Mouse (Mus musculus) CH12.LX (cell line): ENCODE data around the gene Styx. TPM values are rescaled to one million over a fixed set of nuclear protein-coding genes. Genes with fewer than 3 reads are reported as not detected.

Source experiments
- DNase-seq: peaks from one replicate; pipeline ENCODE4 v3.0.0-alpha.2; 2013; ENCODE audit errors: extremely low read depth
- H3K27ac ChIP-seq: 2 replicates; pipeline ENCODE4 v1.5.1; 2012; ENCODE audit warnings: low read depth, mild to moderate bottlenecking, control low read depth, moderate library complexity; ENCODE audit not compliant: insufficient read depth
- H3K27me3 ChIP-seq: replicated peaks from 2 replicates; pipeline ENCODE3; 2012; ENCODE audit warnings: inconsistent platforms
- H3K36me3 ChIP-seq, 2 experiments: replicated peaks in 1 of 2; 2 replicates each; pipeline versions ENCODE3 to v1.6.1; 2012; ENCODE audit warnings: inconsistent platforms in 1 of 2, low read length in 1 of 2, mild to moderate bottlenecking in 1 of 2, mixed read lengths in 1 of 2, moderate library complexity in 1 of 2; ENCODE audit not compliant: control insufficient read depth in 1 of 2, insufficient read depth in 1 of 2
- H3K4me1 ChIP-seq, 2 experiments: 2 replicates each; pipeline ENCODE4 v1.6.1; 2012; ENCODE audit warnings: inconsistent platforms in 1 of 2, moderate library complexity in 1 of 2; ENCODE audit not compliant: insufficient read depth in 2 of 2, control insufficient read depth in 1 of 2
- H3K4me2 ChIP-seq: 2 replicates; pipeline ENCODE4 v1.6.1; 2012; ENCODE audit warnings: low read depth, mild to moderate bottlenecking, control low read depth; ENCODE audit not compliant: poor library complexity, insufficient read depth, severe bottlenecking
- H3K4me3 ChIP-seq, 3 experiments: fragments of 150-350 bp in 1 of 3; sonication (generic) in 1 of 3; replicated peaks in 1 of 3; 2 replicates each; pipeline versions ENCODE3 to v1.5.1; 2011 to 2012; ENCODE audit warnings: low read depth in 2 of 3, low read length in 2 of 3, mild to moderate bottlenecking in 2 of 3, moderate library complexity in 2 of 3, control low read depth in 1 of 3, improper control_type of control experiment in 1 of 3, inconsistent platforms in 1 of 3, mixed read lengths in 1 of 3; ENCODE audit not compliant: poor library complexity in 1 of 3
- H3K79me2 ChIP-seq: replicated peaks from 2 replicates; pipeline ENCODE4 v1.6.1; 2012; ENCODE audit warnings: mild to moderate bottlenecking, moderate library complexity; ENCODE audit not compliant: control insufficient read depth, poor library complexity, insufficient read depth, severe bottlenecking; ENCODE audit errors: extremely low read depth
- H3K9ac ChIP-seq: 2 replicates; pipeline ENCODE4 v1.6.1; 2012; ENCODE audit warnings: low read depth, mild to moderate bottlenecking, control low read depth, moderate library complexity; ENCODE audit not compliant: insufficient read depth
- H3K9me3 ChIP-seq: replicated peaks from 2 replicates; pipeline ENCODE3; 2012; ENCODE audit warnings: low read length, inconsistent platforms, mixed read lengths
- CTCF ChIP-seq, 2 experiments: IDR thresholded peaks in 1 of 2; conservative IDR thresholded peaks in 1 of 2; 2 replicates each; pipeline ENCODE4 v1.5.1; 2011 to 2012; ENCODE audit warnings: low read depth in 2 of 2, low read length in 2 of 2, improper control_type of control experiment in 1 of 2, inconsistent platforms in 1 of 2, mild to moderate bottlenecking in 1 of 2, moderate library complexity in 1 of 2
- E2F4 ChIP-seq: IDR thresholded peaks from 2 replicates; pipeline ENCODE4 v1.6.1; 2011; ENCODE audit warnings: low read depth, low read length, improper control_type of control experiment; ENCODE audit not compliant: insufficient replicate concordance
- ELF1 ChIP-seq: IDR thresholded peaks from 2 replicates; pipeline ENCODE4 v1.6.1; 2014; ENCODE audit warnings: low read depth, mild to moderate bottlenecking, inconsistent platforms, low read length, improper control_type of control experiment
- ETS1 ChIP-seq: conservative IDR thresholded peaks from 2 replicates; pipeline ENCODE4 v1.6.1; 2012; ENCODE audit warnings: low read depth, mild to moderate bottlenecking, inconsistent platforms, low read length, improper control_type of control experiment, moderate library complexity
- HCFC1 ChIP-seq: IDR thresholded peaks from 2 replicates; pipeline ENCODE4 v1.6.1; 2012; ENCODE audit warnings: low read depth, mild to moderate bottlenecking, inconsistent platforms, low read length, improper control_type of control experiment
- JUN ChIP-seq: IDR thresholded peaks from 2 replicates; pipeline ENCODE4 v1.6.1; 2011; ENCODE audit warnings: low read depth, mild to moderate bottlenecking, low read length, improper control_type of control experiment, moderate library complexity; ENCODE audit not compliant: insufficient read depth
- JUND ChIP-seq: conservative IDR thresholded peaks from 2 replicates; pipeline ENCODE4 v1.6.1; 2011; ENCODE audit warnings: low read depth, low read length, improper control_type of control experiment
- KAT2A ChIP-seq: IDR thresholded peaks from 2 replicates; pipeline ENCODE4 v1.6.1; 2012; ENCODE audit warnings: low read length, improper control_type of control experiment, inconsistent platforms; ENCODE audit not compliant: insufficient replicate concordance
- MAFK ChIP-seq: IDR thresholded peaks from 2 replicates; pipeline ENCODE4 v1.6.1; 2011; ENCODE audit warnings: low read length, improper control_type of control experiment; ENCODE audit not compliant: insufficient replicate concordance
- MAZ ChIP-seq: IDR thresholded peaks from 2 replicates; pipeline ENCODE4 v1.6.1; 2012; ENCODE audit warnings: low read depth, mild to moderate bottlenecking, inconsistent platforms, low read length, improper control_type of control experiment, moderate library complexity
- MEF2A ChIP-seq: IDR thresholded peaks from 2 replicates; pipeline ENCODE4 v1.6.1; 2014; ENCODE audit warnings: low read depth, mild to moderate bottlenecking, inconsistent platforms, low read length, improper control_type of control experiment, borderline replicate concordance
- MYC ChIP-seq: IDR thresholded peaks from 2 replicates; pipeline ENCODE4 v1.6.1; 2011; ENCODE audit warnings: low read depth, mild to moderate bottlenecking, improper control_type of control experiment, low read length
- PAX5 ChIP-seq: IDR thresholded peaks from 2 replicates; pipeline ENCODE4 v1.6.1; 2012; ENCODE audit warnings: low read length, inconsistent platforms, mixed read lengths
- POLR2AphosphoS2 ChIP-seq: IDR thresholded peaks from 2 replicates; pipeline ENCODE4 v1.6.1; 2011; ENCODE audit warnings: low read depth, low read length, improper control_type of control experiment
- RAD21 ChIP-seq: IDR thresholded peaks from 2 replicates; pipeline ENCODE4 v1.6.1; 2011; ENCODE audit warnings: low read depth, mild to moderate bottlenecking, low read length, improper control_type of control experiment, moderate library complexity
- RCOR1 ChIP-seq: conservative IDR thresholded peaks from 2 replicates; pipeline ENCODE4 v1.6.1; 2012; ENCODE audit warnings: low read depth, mild to moderate bottlenecking, inconsistent platforms, low read length, improper control_type of control experiment
- SIN3A ChIP-seq: IDR thresholded peaks from 2 replicates; pipeline ENCODE4 v1.6.1; 2012; ENCODE audit warnings: low read length, improper control_type of control experiment, inconsistent platforms
- TCF12 ChIP-seq: IDR thresholded peaks from 2 replicates; pipeline ENCODE4 v1.6.1; 2014; ENCODE audit warnings: low read depth, mild to moderate bottlenecking, inconsistent platforms, low read length, improper control_type of control experiment
- USF2 ChIP-seq: conservative IDR thresholded peaks from 2 replicates; pipeline ENCODE4 v1.6.1; 2011; ENCODE audit warnings: low read depth, low read length, improper control_type of control experiment
- ZKSCAN1 ChIP-seq: IDR thresholded peaks from 2 replicates; pipeline ENCODE4 v1.6.1; 2012; ENCODE audit warnings: low read depth, inconsistent platforms, low read length, improper control_type of control experiment, borderline replicate concordance
- ZNF384 ChIP-seq: IDR thresholded peaks from 2 replicates; pipeline ENCODE4 v1.6.1; 2012; ENCODE audit warnings: low read depth, low read length, improper control_type of control experiment, inconsistent platforms
- dilution Hi-C: fragments of 300-500 bp; cut with MboI; formaldehyde crosslinking; loops from 2 replicates; pipeline ENCODE4 v1.14.3; 2020; ENCODE audit warnings: low sequenced_read_pairs; ENCODE audit not compliant: extremely low pct_unique_long_range_greater_than_20kb, extremely low pct_ligation_motif_present
- in situ Hi-C: fragments of 300-500 bp; cut with MboI; formaldehyde crosslinking; loops from 3 replicates; pipeline ENCODE4 v1.14.3; 2019; ENCODE audit warnings: low sequenced_read_pairs, low pct_ligation_motif_present, low pct_unique_long_range_greater_than_20kb, mixed read lengths
- polyA plus RNA-seq: library from polyadenylated mRNA; unstranded; fragments of >175 nt; gene quantifications from 2 replicates; pipeline ENCODE4 v1.2.1, GENCODE M21; 2012; ENCODE audit warnings: low read depth; ENCODE audit not compliant: insufficient read length
- total RNA-seq, 2 experiments: library from RNA; depleted of rRNA; stranded (reverse); fragments of 300-350 nt in 1 of 2; fragments of >200 nt in 1 of 2; gene quantifications; 2 replicates each; pipeline ENCODE4 v1.2.3; 2012 to 2014

Styx gene
- total and polyA plus RNA-seq, 3 experiments = 15.7 to 41.2 (median 21.8) TPM

- TF ChIP-seq JUN (no peak), ETS1 (no peak), ELF1 (no peak), MYC (no peak), MAFK (no peak), KAT2A (no peak), HCFC1 (no peak), CTCF (conservative IDR thresholded peaks at IDR 0.05 in 1 of 2, IDR thresholded peaks at IDR 0.05 in 1 of 2; ENCODE audit: low read depth in 2 of 2, low read length in 2 of 2) (no peak), MAZ (no peak), SIN3A (no peak), RAD21 (no peak), PAX5 (no peak), TCF12 (no peak), POLR2AphosphoS2 (no peak), RCOR1 (no peak), USF2 (no peak), ZNF384 (no peak)
- H3K4me1 ChIP-seq = no peaks in the 10 kb centered on the region
- dilution Hi-C loops = no loop called here
- H3K9ac ChIP-seq = no peak overlapping the region
- H3K9me3 ChIP-seq = no peaks in the 10 kb centered on the region
- in situ Hi-C loops = no loop called here
- DNase-seq = no peak
- H3K27me3 ChIP-seq = no peaks in the 10 kb centered on the region
- H3K4me2 ChIP-seq = no peak overlapping the region
- H3K27ac ChIP-seq = no peak overlapping the region
- H3K36me3 ChIP-seq = no peaks in the 10 kb centered on the region
- no peak overlapping the region for H3K4me3 ChIP-seq
- no peaks in the 10 kb centered on the region for H3K79me2 ChIP-seq
Measured at GRCm38 (mm10) chr14:45455651-45456501, 105.0 kb downstream of the Styx start.

- Histone ChIP-seq H3K4me1 (no peaks in the 10 kb centered on the region), H3K27me3 (no peaks in the 10 kb centered on the region), H3K4me3 (no peak overlapping the region), H3K27ac (no peak overlapping the region), H3K79me2 (no peaks in the 10 kb centered on the region), H3K4me2 (no peak overlapping the region), H3K9me3 (no peaks in the 10 kb centered on the region), H3K9ac (no peak overlapping the region), H3K36me3 (no peaks in the 10 kb centered on the region)
- DNase-seq = no peak
- dilution Hi-C loops (no loop called here), in situ Hi-C loops (no loop called here)
- no peak for TF ChIP-seq MEF2A
- TF ChIP-seq MYC = no peak
- no peak for TF ChIP-seq JUND
- no peak for TF ChIP-seq E2F4
- TF ChIP-seq ZKSCAN1 = no peak
- no peak for TF ChIP-seq USF2
- TF ChIP-seq ZNF384 = no peak
- no peak for TF ChIP-seq ETS1
- TF ChIP-seq PAX5 = no peak
Measured at GRCm38 (mm10) chr14:45456502-45456846, 105.6 kb downstream of the Styx start.
